Mouse (Mus musculus): ENCODE measurements at regions not wholly inside any gene's neighbourhood (a gene's known extent, or its start where the extent isn't known, plus 50 kb on each side); places are given as distances from the start of the nearest gene placed in this dataset.

- no peak for TF ChIP-seq POLR2A (IDR thresholded peaks at IDR 0.05; ENCODE audit: insufficient read depth, low read depth, low read length)
- TF ChIP-seq CTCF (IDR thresholded peaks at IDR 0.05; ENCODE audit: insufficient read depth, low read depth, low read length): no peak
These were observed 191.7 kb upstream of the Rreb1 start for GRCm38 (mm10) chr13:37586511-37586910.

All from olfactory bulb, adult 2 months (tissue).